Mouse (Mus musculus): ENCODE data around the gene Arhgap10.

- no peak for TF ChIP-seq CTCF (IDR thresholded peaks at IDR 0.05; ENCODE audit: extremely low read depth, insufficient read length, insufficient replicate concordance, low read depth, low read length)
- no peak for TF ChIP-seq POLR2A (IDR thresholded peaks at IDR 0.05; ENCODE audit: low read depth, low read length)
Observed at GRCm38 (mm10) chr8:77436013-77436990, 81.5 kb downstream of the Arhgap10 start.
